Mouse (Mus musculus) embryonic fibroblast, embryonic 13.5 days (primary cell): Measurements from ENCODE around the gene Rbm20. TPM values are rescaled to one million over a fixed set of nuclear protein-coding genes. Genes with fewer than 3 reads are reported as not detected.
"Not testable (repeated sequence)": the region's sequence is repeated elsewhere in the genome, so short reads cannot be mapped to it uniquely, and the experiment has no call there.

Source experiments
- H3K27ac ChIP-seq: 2 replicates; pipeline ENCODE4 v1.5.1; 2012; ENCODE audit warnings: low read length, control low read depth, inconsistent platforms; ENCODE audit not compliant: insufficient read depth
- H3K4me1 ChIP-seq: 2 replicates; pipeline ENCODE4 v1.6.1; 2011; ENCODE audit warnings: low read length; ENCODE audit not compliant: control insufficient read depth, insufficient read depth
- H3K4me3 ChIP-seq: 2 replicates; pipeline ENCODE4 v1.5.1; 2011; ENCODE audit warnings: mild to moderate bottlenecking, control low read depth, low read length; ENCODE audit not compliant: insufficient read depth
- CTCF ChIP-seq: IDR thresholded peaks from 2 replicates; pipeline ENCODE4 v1.5.1; 2011; ENCODE audit warnings: mild to moderate bottlenecking, control low read depth, low read length, moderate library complexity, borderline replicate concordance; ENCODE audit not compliant: insufficient read depth
- POLR2A ChIP-seq: IDR thresholded peaks from 2 replicates; pipeline ENCODE4 v1.6.1; 2011; ENCODE audit warnings: low read depth, mild to moderate bottlenecking, control low read depth, low read length, moderate library complexity
- polyA plus RNA-seq: library from polyadenylated mRNA; stranded (reverse); fragments of >200 nt; gene quantifications from 2 replicates; pipeline ENCODE4 v1.2.4, GENCODE M21; 2011; ENCODE audit warnings: low read depth; ENCODE audit not compliant: missing spikeins, insufficient read length

The Rbm20 gene
- polyA plus RNA-seq, 1 experiment = 2.4 TPM

GRCm38 (mm10) chr19:53796020-53796419 lies 118.9 kb downstream of the Rbm20 start:
- Histone ChIP-seq H3K27ac (no peak overlapping the region), H3K4me3 (no peak overlapping the region), H3K4me1 (peaks cover 10% of the 10 kb centered on the region)
- TF ChIP-seq POLR2A (no peak), CTCF (no peak)

GRCm38 (mm10) chr19:53797770-53798169 lies 120.7 kb downstream of the Rbm20 start:
- H3K4me3 ChIP-seq = no peak overlapping the region
- peaks cover 20% of the 10 kb centered on the region for H3K4me1 ChIP-seq
- H3K27ac ChIP-seq = no peak overlapping the region
- TF ChIP-seq POLR2A (no peak), CTCF (no peak)

- Histone ChIP-seq H3K27ac (no peak overlapping the region), H3K4me3 (no peak overlapping the region), H3K4me1 (peaks cover 20% of the 10 kb centered on the region)
- TF ChIP-seq POLR2A (no peak), CTCF (no peak)
These were observed 122.8 kb downstream of the Rbm20 start for GRCm38 (mm10) chr19:53799885-53800284.

- Histone ChIP-seq H3K27ac (peak overlapping the region; percentile 80), H3K4me3 (no peak overlapping the region), H3K4me1 (peaks cover 17% of the 10 kb centered on the region)
- no peak for TF ChIP-seq CTCF
These were observed 123.4 kb downstream of the Rbm20 start for GRCm38 (mm10) chr19:53800365-53800999.

GRCm38 (mm10) chr19:53801380-53801779 lies 124.3 kb downstream of the Rbm20 start:
- H3K27ac ChIP-seq = peak overlapping the region; percentile 80
- no peak for TF ChIP-seq CTCF
- no peak for TF ChIP-seq POLR2A
- no peak overlapping the region for H3K4me3 ChIP-seq
- peaks cover 17% of the 10 kb centered on the region for H3K4me1 ChIP-seq

GRCm38 (mm10) chr19:53801789-53802683 lies 124.9 kb downstream of the Rbm20 start:
- no peak overlapping the region for H3K4me3 ChIP-seq
- peaks cover 17% of the 10 kb centered on the region for H3K4me1 ChIP-seq
- TF ChIP-seq POLR2A (no peak), CTCF (no peak)
- H3K27ac ChIP-seq = peak overlapping the region; percentile 80; the same call in 1 of the 2 replicates

GRCm38 (mm10) chr19:53803954-53804353 lies 126.8 kb downstream of the Rbm20 start:
- TF ChIP-seq CTCF (no peak), POLR2A (no peak)
- H3K4me3 ChIP-seq = no peak overlapping the region
- H3K27ac ChIP-seq = no peak overlapping the region
- peaks cover 17% of the 10 kb centered on the region for H3K4me1 ChIP-seq

- TF ChIP-seq CTCF = no peak
- Histone ChIP-seq H3K4me1 (peaks cover 16% of the 10 kb centered on the region), H3K4me3 (no peak overlapping the region), H3K27ac (no peak overlapping the region)
These were observed 128.0 kb downstream of the Rbm20 start for GRCm38 (mm10) chr19:53805063-53805462.

GRCm38 (mm10) chr19:53806126-53806525 lies 129.0 kb downstream of the Rbm20 start:
- H3K4me1 ChIP-seq = peaks cover 10% of the 10 kb centered on the region
- no peak overlapping the region for H3K4me3 ChIP-seq
- no peak for TF ChIP-seq CTCF
- no peak for TF ChIP-seq POLR2A
- H3K27ac ChIP-seq = no peak overlapping the region

- not testable (repeated sequence) for H3K4me3 ChIP-seq, H3K27ac ChIP-seq, H3K4me1 ChIP-seq
These were observed 129.6 kb downstream of the Rbm20 start for GRCm38 (mm10) chr19:53806526-53807275.
